Mouse (Mus musculus): ENCODE data around the gene Kng1. TPM values are rescaled to one million over a fixed set of nuclear protein-coding genes. Genes with fewer than 3 reads are reported as not detected.

The Kng1 gene
- polyA plus RNA-seq, 1 experiment from 2014 or later = not detected

DNA sequence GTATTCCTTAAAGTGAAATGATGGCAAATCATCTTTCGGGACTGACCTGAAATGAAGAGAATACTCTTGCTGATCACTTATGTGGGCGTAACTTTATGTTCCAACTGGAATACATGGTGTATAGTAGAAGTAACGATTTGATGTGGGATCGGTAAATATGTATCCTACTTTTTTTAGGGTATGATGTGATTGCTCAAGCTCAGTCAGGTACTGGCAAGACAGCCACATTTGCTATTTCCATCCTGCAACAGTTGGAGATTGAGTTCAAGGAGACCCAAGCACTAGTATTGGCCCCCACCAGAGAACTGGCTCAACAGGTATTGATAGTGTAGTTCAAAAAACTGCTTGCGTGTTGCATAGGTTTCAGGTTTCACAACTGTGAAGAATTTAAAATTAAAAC, 51.3 kb downstream of the Kng1 start:
- H3K27me3 ChIP-seq (ENCODE audit: control insufficient read depth, insufficient read depth, low read depth, low read length) = no peaks in the 10 kb centered on the region
- peak overlapping the region; percentile 93 for H3K4me3 ChIP-seq (ENCODE audit: low read depth, low read length)
- 3% methylated on average over 5 of the region's 5 CpGs for WGBS
- H3K36me3 ChIP-seq (ENCODE audit: control insufficient read depth, insufficient read depth, low read length) = peaks cover 20% of the 10 kb centered on the region
- H3K27ac ChIP-seq (ENCODE audit: low read length) = 0 out of 2 replicates have a peak overlapping the region, but pooled peaks have one; percentile 11
- peaks cover 32% of the 10 kb centered on the region for H3K4me1 ChIP-seq (ENCODE audit: control insufficient read depth, insufficient read depth, low read length)
- H3K4me2 ChIP-seq (ENCODE audit: low read length) = peak overlapping the region; percentile 98
- H3K9me3 ChIP-seq (replicated peaks; ENCODE audit: control insufficient read depth, low read length, poor library complexity, severe bottlenecking) = no peaks in the 10 kb centered on the region
- no peak for ATAC-seq
- H3K9ac ChIP-seq (ENCODE audit: low read depth, low read length) = peak overlapping the region; percentile 99

DNA sequence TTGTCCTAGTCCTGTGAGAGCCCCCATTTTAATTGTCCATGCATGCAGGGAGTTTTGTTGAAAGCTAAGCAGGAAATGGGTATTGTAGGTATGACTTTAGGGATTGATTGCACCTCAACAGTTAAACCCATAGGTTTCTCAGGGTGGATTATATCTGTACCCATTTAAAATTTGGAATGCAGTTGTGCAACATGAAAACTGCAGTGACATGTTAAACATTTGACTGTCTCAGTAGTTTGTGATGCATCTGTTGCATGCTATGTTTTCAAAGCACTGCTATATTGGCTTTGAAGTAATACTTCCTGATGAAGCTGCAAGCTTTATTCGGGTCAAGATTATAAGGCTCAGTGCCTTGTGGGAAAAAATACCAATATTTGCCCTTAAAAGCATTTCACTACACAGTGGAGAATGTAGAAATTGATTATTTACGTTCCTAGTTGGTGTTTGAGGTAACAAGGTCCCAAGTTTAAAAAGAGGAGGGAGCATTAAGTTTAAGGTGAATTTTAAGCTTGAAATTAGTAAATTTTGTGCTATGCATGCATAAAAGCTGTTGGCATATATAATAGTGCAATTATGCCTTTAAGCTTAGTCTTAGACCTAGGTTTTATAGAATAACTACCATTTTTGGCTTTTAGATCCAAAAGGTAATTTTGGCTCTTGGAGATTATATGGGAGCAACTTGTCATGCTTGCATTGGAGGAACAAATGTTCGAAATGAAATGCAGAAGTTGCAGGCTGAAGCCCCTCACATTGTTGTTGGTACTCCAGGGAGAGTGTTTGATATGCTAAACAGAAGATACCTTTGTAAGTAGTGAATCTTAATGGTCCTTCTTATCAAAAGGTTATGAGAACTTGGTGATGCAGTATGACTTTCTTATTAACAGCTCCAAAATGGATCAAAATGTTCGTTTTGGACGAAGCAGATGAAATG, 52.0 kb downstream of the Kng1 start:
- Histone ChIP-seq H3K27ac (ENCODE audit: low read length) (no peak overlapping the region), H3K36me3 (ENCODE audit: control insufficient read depth, insufficient read depth, low read length) (peaks cover 25% of the 10 kb centered on the region), H3K27me3 (ENCODE audit: control insufficient read depth, insufficient read depth, low read depth, low read length) (no peaks in the 10 kb centered on the region), H3K9ac (ENCODE audit: low read depth, low read length) (peak overlapping the region; percentile 99), H3K4me1 (ENCODE audit: control insufficient read depth, insufficient read depth, low read length) (peaks cover 32% of the 10 kb centered on the region), H3K4me2 (ENCODE audit: low read length) (peak overlapping the region; percentile 98), H3K4me3 (ENCODE audit: low read depth, low read length) (peak overlapping the region; percentile 93), H3K9me3 (replicated peaks; ENCODE audit: control insufficient read depth, low read length, poor library complexity, severe bottlenecking) (no peaks in the 10 kb centered on the region)
- no peak for ATAC-seq
- 57% methylated on average over 5 of the region's 5 CpGs for WGBS

DNA sequence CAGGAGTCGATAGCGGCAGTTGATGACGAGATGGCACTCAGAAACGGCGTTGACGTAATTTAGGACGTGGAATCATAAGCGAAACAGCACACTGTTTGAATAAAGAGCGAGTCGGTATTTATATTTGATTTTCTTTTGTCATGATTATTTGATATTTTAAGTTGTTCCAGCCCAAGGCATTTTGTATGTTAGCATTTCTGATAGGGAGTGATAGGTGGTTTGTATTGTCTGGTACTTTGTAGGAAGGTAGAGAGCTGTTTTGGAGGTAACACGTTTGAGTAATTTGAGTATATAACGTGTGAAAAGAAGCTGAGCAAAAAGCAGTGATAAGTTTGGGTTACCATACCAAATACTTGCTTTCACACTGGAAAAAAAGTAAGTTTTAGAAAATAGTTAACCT, 54.7 kb downstream of the Kng1 start:
- Histone ChIP-seq H3K9me3 (replicated peaks; ENCODE audit: control insufficient read depth, low read length, poor library complexity, severe bottlenecking) (no peaks in the 10 kb centered on the region), H3K27me3 (ENCODE audit: control insufficient read depth, insufficient read depth, low read depth, low read length) (no peaks in the 10 kb centered on the region), H3K9ac (ENCODE audit: low read depth, low read length) (no peak overlapping the region), H3K27ac (ENCODE audit: low read length) (no peak overlapping the region), H3K4me3 (ENCODE audit: low read depth, low read length) (no peak overlapping the region), H3K36me3 (ENCODE audit: control insufficient read depth, insufficient read depth, low read length) (peaks cover 30% of the 10 kb centered on the region), H3K4me2 (ENCODE audit: low read length) (no peak overlapping the region), H3K4me1 (ENCODE audit: control insufficient read depth, insufficient read depth, low read length) (peaks cover 32% of the 10 kb centered on the region)
- ATAC-seq = no peak
- 81% methylated on average over 12 of the region's 12 CpGs for WGBS

DNA sequence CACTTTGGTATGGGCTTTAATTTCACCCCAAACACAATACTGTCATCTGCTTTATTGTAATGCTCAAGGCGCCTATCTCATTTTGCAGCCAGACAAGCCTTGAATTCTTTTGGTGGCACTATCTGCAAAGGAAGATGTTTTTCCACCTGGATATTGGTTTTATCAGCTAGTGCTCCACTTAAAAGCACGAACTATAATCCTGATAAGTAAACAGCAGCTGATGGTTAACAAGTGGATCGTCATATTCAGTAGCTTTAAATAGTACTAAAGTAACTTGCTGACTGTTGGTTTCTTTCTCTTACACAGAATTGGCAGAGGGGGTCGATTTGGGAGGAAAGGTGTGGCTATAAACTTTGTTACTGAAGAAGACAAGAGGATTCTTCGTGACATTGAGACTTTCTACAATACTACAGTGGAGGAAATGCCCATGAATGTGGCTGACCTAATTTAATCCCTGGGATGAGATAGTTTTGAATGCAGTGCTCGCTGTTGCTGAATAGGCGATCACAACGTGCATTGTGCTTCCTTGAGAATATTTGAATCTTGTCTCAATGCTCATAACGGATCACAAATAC, 55.3 kb downstream of the Kng1 start:
- no peak overlapping the region for H3K27ac ChIP-seq (ENCODE audit: low read length)
- H3K4me3 ChIP-seq (ENCODE audit: low read depth, low read length) = no peak overlapping the region
- no peak for ATAC-seq
- peaks cover 32% of the 10 kb centered on the region for H3K4me1 ChIP-seq (ENCODE audit: control insufficient read depth, insufficient read depth, low read length)
- peaks cover 30% of the 10 kb centered on the region for H3K36me3 ChIP-seq (ENCODE audit: control insufficient read depth, insufficient read depth, low read length)
- WGBS = 53% methylated on average over 9 of the region's 9 CpGs
- H3K27me3 ChIP-seq (ENCODE audit: control insufficient read depth, insufficient read depth, low read depth, low read length) = no peaks in the 10 kb centered on the region
- H3K9me3 ChIP-seq (replicated peaks; ENCODE audit: control insufficient read depth, low read length, poor library complexity, severe bottlenecking) = no peaks in the 10 kb centered on the region
- H3K9ac ChIP-seq (ENCODE audit: low read depth, low read length) = no peak overlapping the region
- H3K4me2 ChIP-seq (ENCODE audit: low read length) = no peak overlapping the region

DNA sequence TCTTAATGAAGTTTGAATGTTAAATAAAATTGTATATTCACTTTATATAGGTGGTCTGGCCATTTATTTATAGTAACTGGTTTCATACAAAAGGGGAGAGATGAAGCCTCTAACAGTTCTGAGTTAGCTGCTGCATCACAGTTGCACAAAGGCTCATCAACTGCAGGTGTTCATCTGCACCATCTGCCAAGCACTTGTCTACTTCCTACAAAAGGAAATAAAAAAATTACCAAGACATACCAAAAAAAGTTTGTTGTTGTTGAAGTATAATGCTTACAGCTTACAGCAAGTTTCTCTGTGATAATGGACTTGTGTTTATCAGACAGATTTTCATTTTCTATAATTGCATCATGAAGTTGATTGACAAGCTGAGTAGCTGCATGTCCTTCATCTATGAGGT, 56.2 kb downstream of the Kng1 start:
- H3K4me1 ChIP-seq (ENCODE audit: control insufficient read depth, insufficient read depth, low read length) = peaks cover 29% of the 10 kb centered on the region
- ATAC-seq = no peak
- no peaks in the 10 kb centered on the region for H3K27me3 ChIP-seq (ENCODE audit: control insufficient read depth, insufficient read depth, low read depth, low read length)
- no peaks in the 10 kb centered on the region for H3K9me3 ChIP-seq (replicated peaks; ENCODE audit: control insufficient read depth, low read length, poor library complexity, severe bottlenecking)
- H3K36me3 ChIP-seq (ENCODE audit: control insufficient read depth, insufficient read depth, low read length) = peaks cover 30% of the 10 kb centered on the region
- H3K4me3 ChIP-seq (ENCODE audit: low read depth, low read length) = no peak overlapping the region
- H3K27ac ChIP-seq (ENCODE audit: low read length) = no peak overlapping the region
- no peak overlapping the region for H3K9ac ChIP-seq (ENCODE audit: low read depth, low read length)
- no peak overlapping the region for H3K4me2 ChIP-seq (ENCODE audit: low read length)

DNA sequence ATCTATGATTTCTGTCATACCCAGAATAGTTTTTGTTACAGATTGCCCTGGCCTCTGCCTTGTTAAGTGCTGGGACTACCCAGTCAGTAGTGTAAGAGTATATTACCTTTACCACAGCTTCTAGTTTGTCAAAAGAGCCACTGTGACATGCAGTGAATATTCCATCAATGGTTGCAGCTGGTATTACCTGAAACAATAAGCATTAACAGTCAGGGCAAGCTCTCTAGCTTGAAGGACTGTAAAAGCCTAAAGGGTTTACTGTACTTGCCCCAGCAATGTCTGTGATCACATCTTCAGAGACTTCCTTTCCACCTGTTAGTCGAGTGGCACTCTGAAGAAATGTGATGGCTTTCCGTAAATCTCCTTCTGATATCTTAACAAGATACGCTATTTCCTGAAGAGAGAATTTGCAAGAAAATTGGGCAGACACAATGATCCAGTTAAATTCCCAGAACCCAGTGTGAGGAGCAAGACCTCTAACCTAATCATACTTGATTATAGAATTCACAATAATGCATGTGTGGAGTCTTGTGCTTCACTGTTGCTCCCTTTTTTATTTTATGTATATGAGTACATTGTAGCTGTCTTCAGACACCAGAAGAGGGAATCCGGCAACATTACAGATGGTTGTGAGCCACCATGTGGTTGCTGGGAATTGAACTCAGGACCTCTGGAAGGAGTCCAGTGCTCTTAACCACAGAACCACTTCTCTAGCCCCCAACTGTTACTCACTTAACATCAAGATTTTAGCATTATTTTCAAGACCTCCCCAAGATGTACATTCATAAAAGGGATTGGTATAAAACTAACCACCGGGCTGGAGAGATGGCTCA, 56.9 kb downstream of the Kng1 start:
- Histone ChIP-seq H3K27me3 (ENCODE audit: control insufficient read depth, insufficient read depth, low read depth, low read length) (no peaks in the 10 kb centered on the region), H3K9ac (ENCODE audit: low read depth, low read length) (no peak overlapping the region), H3K27ac (ENCODE audit: low read length) (no peak overlapping the region), H3K4me3 (ENCODE audit: low read depth, low read length) (no peak overlapping the region), H3K4me2 (ENCODE audit: low read length) (no peak overlapping the region), H3K36me3 (ENCODE audit: control insufficient read depth, insufficient read depth, low read length) (peaks cover 30% of the 10 kb centered on the region), H3K9me3 (replicated peaks; ENCODE audit: control insufficient read depth, low read length, poor library complexity, severe bottlenecking) (no peaks in the 10 kb centered on the region), H3K4me1 (ENCODE audit: control insufficient read depth, insufficient read depth, low read length) (peaks cover 23% of the 10 kb centered on the region)
- peak; percentile 54; the same call in 1 of the 2 replicates for ATAC-seq
- WGBS = 68% methylated on average over 5 of the region's 5 CpGs

DNA sequence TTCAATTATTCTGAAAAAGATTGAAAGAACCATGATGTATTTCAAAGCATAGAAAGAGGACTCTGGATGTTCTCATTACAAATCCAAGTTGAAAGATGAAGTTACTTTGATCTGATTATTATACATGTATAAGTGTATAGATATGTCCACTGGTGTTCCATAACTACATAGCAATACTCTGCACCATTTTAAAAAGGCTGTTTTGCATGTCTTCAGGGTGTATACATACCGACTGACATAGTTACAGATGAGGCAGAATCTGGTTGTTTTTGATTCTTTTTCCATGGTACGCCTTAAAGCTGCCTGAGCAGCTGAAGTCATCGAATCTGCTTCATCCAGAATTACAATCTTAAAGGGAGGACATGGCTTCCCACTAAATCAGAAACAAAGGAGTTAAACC, 57.8 kb downstream of the Kng1 start:
- H3K9ac ChIP-seq (ENCODE audit: low read depth, low read length) = no peak overlapping the region
- peaks cover 14% of the 10 kb centered on the region for H3K4me1 ChIP-seq (ENCODE audit: control insufficient read depth, insufficient read depth, low read length)
- H3K9me3 ChIP-seq (replicated peaks; ENCODE audit: control insufficient read depth, low read length, poor library complexity, severe bottlenecking) = no peaks in the 10 kb centered on the region
- ATAC-seq = no peak
- H3K27ac ChIP-seq (ENCODE audit: low read length) = no peak overlapping the region
- no peaks in the 10 kb centered on the region for H3K27me3 ChIP-seq (ENCODE audit: control insufficient read depth, insufficient read depth, low read depth, low read length)
- H3K36me3 ChIP-seq (ENCODE audit: control insufficient read depth, insufficient read depth, low read length) = peaks cover 29% of the 10 kb centered on the region
- H3K4me3 ChIP-seq (ENCODE audit: low read depth, low read length) = no peak overlapping the region
- 85% methylated on average over 3 of the region's 3 CpGs for WGBS
- H3K4me2 ChIP-seq (ENCODE audit: low read length) = no peak overlapping the region

DNA sequence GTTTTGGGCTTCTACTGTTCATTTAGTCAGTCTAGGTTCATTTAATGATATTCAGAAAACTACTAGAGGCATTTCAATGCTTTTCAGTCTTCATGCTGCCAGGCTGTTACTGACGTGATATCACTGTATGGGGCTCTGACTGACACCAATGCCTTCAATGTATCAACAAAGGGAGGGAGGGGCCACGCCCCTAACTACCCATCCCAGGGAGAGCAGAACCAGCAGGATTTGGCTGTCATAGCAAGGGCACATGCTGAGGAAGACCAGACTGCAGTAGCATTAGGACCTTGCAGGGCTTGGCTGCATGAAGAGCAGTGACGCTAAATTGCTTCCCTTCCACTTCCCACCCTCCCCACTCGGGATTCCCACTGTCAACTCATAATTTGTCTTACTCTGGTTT, 59.5 kb downstream of the Kng1 start:
- Histone ChIP-seq H3K9ac (ENCODE audit: low read depth, low read length) (no peak overlapping the region), H3K27me3 (ENCODE audit: control insufficient read depth, insufficient read depth, low read depth, low read length) (no peaks in the 10 kb centered on the region), H3K4me1 (ENCODE audit: control insufficient read depth, insufficient read depth, low read length) (peaks cover 7% of the 10 kb centered on the region), H3K4me3 (ENCODE audit: low read depth, low read length) (no peak overlapping the region), H3K27ac (ENCODE audit: low read length) (no peak overlapping the region), H3K9me3 (replicated peaks; ENCODE audit: control insufficient read depth, low read length, poor library complexity, severe bottlenecking) (no peaks in the 10 kb centered on the region), H3K4me2 (ENCODE audit: low read length) (no peak overlapping the region), H3K36me3 (ENCODE audit: control insufficient read depth, insufficient read depth, low read length) (peaks cover 23% of the 10 kb centered on the region)
- whole genome bisulfite sequencing = 65% methylated on average over 4 of the region's 4 CpGs
- ATAC-seq = no peak
